Mouse (Mus musculus) retina, embryonic 14.5 days (tissue): ENCODE results near the gene Phf14.
"Not testable (repeated sequence)": the region's sequence is repeated elsewhere in the genome, so short reads cannot be mapped to it uniquely, and the experiment has no call there.

Source experiments
- DNase-seq: peaks from one replicate; pipeline ENCODE4 v3.0.0-alpha.2; 2015; ENCODE audit warnings: low spot score

Phf14 gene

DNA sequence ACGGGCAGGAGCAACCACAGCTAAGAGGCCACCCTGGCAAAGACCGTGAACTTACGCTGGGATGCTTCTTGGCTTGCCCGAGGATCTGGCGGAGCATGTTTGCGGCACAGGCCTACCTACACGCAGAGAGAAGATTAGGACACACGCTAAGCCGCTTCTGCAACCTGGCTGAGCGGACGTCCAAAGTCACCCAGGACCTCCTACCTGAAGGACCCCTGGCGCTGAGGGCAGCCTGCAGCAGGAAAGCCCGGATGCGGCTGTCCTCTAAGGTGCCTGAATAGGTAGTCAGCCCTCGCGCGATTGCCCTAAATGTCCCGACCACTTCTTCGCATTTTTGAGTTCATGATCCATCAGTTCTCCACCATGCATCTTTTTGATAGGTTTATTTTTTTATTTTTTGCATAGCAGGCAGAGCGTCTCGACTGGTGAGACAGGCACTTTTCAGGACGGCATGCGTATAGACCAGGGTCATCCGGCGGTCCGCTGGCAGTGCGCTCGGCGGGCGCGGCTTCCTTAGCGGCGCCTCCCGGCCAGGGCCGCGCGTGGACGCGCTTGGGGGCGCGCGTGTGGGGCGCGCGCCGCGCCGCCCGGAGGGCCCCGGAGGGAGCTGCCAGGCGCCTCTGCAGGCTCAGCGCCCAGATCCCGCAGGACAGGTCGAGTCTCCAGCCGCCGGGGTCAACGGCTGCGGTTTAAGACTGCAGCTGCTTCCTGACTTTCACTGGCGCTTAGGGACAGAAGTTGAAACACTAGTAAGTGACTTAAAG is at the start of gene Phf14, which contains the start of gene Ndufa4:
Phf14 (plus strand) TSS at position 541 of the 764 bp plus-strand sequence.
Ndufa4 (minus strand) TSS at position 229 of the 764 bp plus-strand sequence.
- DNase-seq = peak; percentile 93

DNA sequence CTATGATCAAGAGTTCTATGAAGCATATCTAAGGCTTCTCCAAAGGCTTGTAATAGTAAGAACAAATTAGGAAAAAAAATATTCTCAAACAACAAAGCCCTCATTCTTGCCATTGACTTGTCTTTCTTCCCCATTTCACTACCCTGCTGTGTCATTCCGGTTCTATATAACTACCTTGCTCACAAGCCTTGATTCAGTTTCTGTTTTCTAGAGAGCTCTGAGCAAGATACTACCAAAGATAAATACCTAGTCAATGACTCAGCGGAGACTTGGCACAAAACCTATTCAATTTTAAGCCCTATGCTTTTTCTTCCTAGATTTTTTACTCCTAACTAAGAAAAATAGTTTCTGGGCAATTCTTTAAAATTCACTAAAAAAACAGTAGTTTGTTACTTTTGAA is 32.2 kb upstream of the Phf14 start:
- not testable (repeated sequence) for DNase-seq

DNA sequence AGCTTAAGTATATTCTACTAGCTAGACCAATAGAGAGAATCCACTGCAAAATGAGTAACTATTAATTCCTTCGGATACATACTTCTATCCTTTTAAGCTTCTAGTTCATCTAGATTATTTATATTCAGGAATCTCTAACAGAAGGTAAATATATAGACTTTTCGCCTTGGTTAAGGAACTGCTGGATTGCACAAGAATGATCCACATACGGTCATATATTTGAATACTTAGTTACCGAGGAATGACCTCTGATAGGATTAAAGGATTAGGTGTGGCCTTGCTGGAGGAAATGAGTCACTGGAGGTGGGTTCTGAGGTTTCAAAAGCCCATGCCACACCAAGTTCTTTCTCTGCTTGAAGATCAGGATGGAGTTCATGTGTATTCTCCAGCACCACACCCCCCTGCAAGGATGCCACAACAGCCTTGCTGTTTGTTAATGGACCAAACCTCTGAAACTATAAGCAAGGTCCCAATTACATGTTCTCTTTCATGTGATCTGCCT is 6.7 kb upstream of the Phf14 start:
- no peak for DNase-seq

DNA sequence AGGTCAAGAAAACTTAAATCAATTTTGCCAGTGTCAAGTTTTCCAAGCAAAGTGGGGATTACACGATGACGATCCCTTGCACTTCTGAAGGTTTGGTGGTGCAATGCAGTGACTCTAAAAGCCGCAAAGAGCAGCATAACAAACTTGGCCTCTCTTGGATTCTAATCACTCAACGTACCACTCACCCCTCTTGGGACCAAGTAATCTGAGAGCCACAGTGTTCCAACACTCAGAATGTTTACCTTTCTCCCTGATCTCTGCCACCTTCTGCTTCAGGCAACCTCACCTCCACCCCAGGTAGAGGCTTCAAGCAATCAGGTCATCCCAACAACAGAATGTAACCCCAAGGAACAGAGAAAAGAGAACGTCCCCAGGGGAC is 730 bp upstream of the Phf14 start:
- DNase-seq = no peak

DNA sequence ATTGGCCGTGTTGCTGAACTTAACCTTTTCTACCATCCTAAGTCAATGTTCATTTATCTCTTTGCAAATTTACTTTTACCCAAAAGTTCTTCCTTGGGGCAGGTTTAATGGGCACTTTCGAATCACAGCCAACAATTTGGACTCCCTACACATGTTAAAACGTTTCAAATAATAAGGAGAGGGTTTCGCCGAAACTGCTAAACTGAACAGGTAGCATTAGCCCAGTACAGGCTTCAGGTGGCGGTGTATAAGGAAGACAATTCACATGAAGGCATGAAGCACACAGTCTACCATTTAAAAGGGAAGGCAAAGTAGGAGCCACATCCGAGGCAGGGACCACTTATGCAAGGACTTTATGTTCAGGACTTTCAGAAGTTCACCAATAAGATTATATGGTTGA is 561 bp downstream of the Phf14 start:
- no peak for DNase-seq

DNA sequence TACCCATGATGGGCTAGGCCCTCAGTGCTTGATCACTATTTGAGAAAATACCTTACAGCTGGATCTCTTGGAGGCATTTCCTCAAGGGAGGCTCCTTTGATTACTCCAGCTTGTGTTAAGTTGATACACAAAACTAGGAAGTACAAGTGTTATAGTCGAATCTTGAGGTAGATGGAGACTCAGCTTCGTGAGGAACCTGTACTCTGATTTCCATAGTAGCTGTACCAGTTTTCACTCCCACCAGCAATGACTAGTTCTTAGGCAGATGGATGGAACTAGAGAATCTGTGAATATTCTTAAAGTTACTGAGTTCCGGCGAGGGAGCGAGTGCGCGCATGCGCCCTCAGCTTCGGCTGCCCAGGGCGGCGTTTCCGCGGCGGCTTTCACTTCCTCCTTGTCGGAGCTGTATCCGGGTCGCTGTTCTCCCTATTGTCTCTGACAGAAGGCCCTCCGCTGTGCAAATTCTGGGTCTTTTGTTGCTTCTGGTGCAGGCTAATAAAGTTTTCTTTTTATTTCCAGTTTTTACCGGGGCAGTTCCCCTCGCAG is 18.0 kb downstream of the Phf14 start:
- DNase-seq = peak; percentile 91

DNA sequence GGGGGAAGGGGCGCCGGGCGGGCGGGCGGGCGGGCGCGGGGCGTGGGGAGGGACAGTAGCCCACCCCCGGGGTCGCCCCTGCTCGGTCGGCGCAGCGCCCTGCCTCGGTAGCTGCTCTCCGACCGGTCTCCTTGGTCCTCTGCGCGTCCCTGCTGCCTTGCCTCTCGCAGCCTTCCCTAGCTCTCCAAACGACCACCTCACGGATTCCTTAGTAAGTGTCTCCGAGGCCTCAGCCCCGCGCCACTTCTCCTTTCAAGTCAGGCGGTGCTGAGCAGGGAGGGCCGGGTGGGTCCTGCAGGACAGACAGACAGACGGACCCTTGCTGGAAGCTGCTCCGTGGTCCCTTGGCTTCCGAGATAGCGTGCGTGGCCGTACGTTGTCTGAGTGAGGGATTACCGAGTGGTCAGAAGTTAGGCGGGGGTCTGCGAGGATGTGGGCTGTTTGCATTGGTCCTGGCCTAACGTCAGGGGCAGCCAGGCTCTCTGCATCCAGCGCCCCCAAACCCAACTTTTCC is 18.5 kb downstream of the Phf14 start:
- DNase-seq = peak; percentile 66

DNA sequence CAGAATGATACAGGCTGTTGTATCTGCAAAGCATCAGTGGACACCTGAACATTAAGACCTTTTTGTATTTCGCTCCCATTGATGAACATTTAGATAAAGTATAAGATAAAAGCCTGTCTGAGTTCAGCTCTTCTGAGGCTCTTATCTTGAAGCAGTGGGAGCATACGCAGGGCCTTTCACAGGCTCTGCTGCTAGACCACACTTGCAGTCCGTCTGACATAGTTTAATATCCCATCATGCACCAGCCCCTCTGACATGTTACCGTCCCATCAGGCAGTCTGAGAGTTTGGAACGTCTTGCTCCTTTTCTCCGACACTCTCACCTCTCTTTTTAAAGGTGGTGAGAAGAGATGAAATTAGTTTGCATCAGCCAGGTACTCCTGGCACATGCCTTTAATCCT is 19.9 kb downstream of the Phf14 start:
- no peak for DNase-seq

DNA sequence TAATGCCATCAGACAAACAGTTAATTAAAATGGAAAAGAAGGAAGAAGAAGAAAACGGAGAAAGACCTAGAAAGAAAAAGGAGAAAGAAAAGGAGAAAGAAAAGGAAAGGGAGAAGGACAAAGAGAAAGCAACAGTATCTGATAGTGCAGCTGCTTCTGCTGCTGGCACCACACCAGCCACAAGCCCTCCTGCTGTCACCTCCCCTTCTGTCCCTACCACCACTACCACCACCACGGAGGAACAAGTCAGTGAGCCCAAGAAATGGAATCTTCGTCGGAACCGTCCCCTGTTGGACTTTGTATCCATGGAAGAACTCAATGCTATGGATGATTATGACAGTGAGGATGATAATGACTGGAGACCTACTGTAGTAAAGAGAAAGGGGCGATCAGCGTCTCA is 25.8 kb downstream of the Phf14 start:
- no peak for DNase-seq

DNA sequence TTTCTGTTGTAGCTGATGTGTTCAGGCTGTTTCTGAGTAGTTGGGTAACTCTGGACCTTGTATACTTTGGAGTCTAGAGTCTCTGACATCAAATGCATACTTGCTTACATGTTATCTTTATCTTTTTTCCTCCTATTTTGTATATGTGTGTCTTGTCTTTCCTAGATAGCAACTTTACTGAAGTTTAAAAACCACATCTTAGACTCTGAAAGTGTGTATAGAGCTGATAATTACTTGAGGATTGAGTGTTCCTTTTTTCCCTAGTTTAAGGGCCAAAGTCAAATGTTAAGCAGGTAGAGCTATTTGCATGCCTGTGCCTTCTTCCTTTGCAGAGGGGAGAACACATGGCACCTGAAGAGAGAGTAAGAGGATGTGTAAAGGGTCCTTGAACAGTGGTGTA is 33.3 kb downstream of the Phf14 start:
- DNase-seq = no peak

DNA sequence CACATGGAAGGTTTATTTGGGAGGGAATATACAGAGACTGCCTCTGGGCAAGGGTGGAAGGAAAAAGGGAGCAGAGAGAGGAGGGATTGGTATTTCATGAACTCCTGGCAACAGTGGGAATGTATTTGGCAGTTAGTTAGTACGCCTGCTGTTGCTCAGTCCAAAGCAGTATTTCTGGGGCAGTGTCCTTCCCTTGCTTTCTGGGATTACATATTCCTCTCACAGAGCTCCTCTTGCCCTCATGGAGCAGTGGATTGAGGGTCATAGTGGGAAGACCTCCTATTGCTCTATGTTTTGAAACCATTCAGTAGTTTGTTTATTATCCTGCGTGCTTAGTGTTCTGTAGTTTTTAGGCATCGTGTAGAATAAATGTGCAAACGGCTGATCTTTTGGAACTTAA is 34.5 kb downstream of the Phf14 start:
- DNase-seq = no peak

DNA sequence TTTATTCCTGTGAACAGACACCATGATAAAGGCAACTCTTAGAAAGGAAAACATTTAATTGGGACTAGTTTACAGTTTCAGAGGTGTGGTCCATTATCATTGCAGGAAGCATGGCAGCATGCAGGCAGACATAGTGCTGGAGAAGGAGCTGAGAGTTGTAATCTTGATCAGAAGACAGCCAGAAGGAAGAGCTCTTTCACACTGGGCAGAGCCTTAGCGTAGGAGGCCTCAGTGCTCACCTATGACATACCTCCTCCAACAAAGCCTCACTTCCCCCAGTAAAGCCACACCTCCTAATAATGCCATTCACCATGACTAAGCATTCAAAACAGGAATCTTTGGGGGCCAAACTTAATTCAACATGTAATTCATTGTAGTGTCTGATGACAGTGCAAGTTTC is 40.5 kb downstream of the Phf14 start:
- DNase-seq = no peak

DNA sequence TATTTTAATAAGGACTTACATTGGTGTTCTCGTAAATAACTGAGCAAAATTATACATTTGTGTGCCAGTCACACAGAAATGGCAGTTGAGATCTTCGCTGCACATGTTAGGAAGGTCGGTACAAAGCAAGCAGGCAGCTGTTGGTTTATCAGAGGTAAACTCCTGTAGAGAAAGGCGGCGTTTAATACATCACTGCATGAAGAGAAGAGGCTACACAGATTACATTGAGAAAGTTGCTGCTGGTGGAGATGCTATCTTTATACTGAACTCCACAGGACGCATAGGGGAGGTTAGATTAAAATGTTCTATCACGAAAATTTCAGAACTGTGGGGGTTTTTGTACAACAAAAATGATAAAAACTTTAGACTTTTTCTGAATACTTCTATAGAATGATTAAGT is 52.6 kb downstream of the Phf14 start:
- DNase-seq = no peak

DNA sequence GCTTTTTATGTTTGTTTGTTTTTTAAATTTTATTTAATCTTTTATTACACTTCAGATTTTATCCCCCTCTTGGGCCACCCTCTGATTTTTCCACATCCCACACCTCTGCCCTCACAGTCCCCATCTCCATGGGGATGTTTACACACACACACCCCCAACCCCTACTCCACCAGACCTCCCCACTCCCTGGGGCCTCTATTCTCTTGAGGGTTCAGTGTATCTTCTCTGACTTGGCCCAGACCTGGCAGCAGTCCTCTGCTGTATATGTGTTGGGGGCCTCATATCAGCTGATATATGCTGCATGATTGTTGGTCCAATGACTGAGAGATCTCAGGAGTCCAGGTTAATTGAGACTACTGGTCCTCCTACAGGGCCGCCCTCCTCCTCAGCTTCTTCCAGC is 86.2 kb downstream of the Phf14 start:
- DNase-seq = no peak

DNA sequence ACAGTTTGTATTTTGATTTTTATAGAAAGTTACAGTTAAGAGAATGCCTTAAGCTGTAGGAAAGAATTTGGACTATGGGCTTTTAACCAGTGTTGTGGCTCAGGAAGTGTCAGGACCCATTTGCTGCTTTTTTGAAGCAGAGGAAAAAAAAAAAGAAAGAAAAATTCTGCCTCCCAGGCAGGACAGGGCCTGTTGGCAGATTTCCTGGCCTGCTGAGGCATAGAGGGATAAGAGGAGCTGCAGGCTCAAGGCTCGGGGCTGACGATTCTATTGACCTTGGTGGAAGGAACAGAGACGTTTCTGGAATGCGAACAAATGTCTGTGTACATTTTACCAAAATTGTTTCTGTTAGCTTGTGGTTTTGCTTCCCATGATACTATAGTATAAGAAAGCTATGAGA is 91.0 kb downstream of the Phf14 start:
- DNase-seq = no peak

DNA sequence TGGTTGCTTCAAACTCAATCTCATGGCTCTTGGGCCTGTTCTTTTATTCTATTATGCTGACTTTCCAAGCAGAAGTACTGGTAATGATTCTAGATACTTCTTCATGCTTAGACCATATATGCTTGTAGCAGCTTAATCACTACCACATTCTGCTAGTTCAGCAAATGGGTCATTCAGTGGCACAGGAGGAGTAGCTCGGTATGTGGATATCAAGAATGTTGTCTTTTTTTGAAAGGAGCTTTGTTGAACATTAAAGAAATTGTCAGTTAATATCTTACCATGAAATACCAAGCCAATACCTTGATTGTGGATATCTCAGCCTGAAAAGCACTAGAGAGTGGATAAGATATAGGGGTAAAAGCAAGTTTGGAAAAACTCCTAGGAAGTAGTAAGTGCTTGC is 91.9 kb downstream of the Phf14 start:
- no peak for DNase-seq

DNA sequence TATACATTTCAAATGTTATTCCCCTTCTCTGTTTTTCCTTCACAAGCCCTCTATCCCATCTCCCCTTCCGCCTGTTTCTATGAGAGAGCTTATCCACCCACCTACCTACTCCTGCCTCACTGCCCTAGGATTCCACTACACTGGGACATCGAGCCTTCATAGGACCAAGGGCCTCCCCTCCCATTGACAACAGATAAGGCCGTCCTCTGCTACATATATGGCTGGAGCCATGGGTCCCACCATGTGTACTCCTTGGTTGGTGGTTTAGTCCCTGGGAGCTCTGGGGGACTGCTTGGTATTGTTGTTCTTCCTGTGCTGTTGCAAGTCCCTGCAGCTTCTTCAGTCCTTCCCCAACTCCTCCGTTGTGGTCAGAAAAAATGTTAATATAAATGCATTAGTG is 97.8 kb downstream of the Phf14 start:
- DNase-seq = no peak

DNA sequence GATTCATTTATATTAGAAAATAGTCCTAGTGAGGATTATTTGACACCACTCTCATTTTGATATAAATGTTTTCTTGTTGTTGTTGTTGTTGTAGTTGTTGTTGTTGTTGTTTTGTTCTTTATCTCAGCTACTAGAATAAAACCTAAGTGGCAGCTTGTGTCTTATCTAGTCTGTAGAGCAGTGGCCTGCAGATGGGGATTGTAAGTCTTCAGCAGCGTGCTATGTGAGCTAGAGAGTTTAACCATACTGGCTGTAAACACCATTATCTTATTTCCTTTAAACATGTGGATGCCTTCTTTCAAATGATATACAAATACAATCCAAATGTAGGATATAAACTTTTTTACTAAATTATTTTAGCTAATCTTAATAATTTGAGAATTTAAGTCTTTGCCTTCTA is 98.4 kb downstream of the Phf14 start:
- DNase-seq = no peak

DNA sequence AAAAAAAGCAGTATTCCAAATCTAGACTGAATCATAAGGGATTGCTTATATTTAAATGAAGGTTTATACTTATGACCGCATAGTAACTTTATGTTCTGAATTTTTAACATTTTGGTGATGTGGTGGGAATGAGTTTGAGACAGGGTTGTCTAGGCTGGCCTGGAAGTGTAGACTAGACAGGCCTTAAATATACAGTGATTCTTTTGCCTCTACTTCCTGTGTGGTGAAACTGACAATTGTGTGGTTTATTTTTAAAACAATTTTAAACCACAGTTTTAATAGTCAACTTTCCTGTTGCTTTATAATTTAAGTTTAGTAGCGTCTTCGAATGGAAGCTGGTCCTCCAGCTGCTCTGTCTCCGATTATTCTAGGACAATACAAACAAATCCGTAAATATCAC is 104.5 kb downstream of the Phf14 start:
- no peak for DNase-seq

DNA sequence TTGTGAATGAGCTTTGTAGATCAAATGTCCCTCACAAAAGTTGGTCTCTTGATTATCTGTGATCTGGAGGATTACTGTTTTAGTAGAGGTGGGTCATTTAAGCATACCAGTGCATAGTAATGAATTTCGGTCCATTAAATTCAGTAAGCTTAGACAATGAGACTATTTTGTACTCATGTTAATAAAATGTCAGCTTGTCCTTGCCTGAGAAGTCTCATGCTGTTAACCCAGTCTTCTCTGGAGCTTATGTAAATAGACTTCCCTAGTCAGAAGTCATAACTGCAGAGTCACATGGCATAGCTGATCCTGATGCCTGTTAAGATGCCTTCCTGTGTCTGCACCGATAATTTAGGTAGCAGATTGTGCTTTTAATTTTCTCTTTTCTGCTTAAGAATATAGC is 106.4 kb downstream of the Phf14 start:
- peak; percentile 5 for DNase-seq

DNA sequence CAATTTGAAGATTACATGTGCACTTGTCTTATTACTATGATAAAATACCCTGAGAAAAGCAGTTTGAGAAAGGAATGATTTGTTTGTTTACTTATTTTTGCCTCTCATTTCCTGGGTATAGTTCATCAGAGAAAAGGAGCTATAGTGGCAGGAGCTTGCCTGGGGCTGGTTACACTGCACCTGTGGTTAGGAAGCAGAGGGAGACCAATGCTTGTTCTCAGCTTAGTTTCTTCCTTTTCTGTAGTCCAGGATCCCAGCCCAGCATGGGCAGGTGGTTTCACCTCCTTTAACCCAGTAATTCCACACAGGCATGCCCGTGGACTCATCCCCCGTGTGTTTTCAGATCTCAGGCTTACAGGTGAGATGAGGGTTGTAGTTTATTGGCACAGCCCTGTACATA is 107.1 kb downstream of the Phf14 start:
- no peak for DNase-seq

DNA sequence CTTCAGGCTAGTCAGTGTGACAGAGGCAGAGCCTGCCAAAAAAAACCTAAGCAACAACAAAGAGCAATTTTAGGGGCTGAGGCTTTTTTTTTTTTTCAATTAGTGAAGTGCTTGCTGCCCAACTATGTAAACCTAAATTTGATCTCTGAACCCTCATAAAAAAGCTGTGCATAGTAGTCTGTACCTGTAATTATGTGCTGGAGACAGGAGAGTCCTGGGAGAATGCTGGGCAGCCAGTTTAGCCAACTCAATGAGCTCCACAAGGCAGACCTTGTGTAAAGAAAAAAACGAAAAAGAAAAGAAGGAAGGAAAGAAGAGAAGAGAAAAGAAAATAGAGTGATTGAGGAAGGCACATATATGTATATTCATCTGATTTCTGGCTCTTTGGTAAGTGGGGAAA is 112.1 kb downstream of the Phf14 start:
- no peak for DNase-seq

DNA sequence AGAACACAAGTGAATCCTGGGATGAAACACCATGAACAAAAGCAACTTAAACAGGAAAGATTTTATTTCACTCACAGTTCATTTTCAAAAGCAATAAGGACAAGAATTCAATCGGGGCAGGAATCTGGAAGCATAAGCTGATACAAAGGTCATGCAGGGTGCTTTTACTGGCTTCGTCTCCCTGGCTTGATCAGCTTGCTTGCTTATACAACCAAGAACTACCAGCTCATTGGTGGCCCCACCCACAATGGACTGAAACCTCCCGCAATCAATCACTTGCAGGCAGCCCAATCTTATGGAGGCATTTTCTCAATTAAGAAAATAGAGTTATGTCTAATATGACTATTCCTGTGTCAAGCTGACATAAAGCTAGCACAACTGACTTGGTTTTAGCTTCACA is 112.5 kb downstream of the Phf14 start:
- DNase-seq = no peak

DNA sequence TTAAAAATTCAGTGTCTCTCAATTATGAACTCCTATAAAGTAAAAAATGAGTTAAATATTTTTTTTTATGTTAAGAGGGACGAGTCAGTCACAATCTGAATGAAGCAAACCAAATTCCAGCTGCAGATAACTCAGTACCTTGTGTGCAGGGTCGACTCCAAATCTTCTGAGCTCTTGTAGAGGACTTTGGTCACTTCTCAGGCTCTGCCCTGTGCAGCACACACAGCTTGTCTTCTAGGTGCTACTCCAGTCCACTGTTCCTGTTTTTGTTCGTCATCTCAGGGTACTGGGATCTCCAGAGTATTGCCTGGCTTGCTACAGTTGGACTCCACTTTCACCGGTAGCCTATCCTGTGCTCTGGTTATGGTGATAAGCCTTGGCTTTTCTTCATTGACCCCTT is 113.1 kb downstream of the Phf14 start:
- DNase-seq = no peak
